Mouse (Mus musculus): ENCODE measurements around the gene Prl5a1. TPM values are rescaled to one million over a fixed set of nuclear protein-coding genes. Genes with fewer than 3 reads are reported as not detected.

Prl5a1 gene
- not detected in 2 replicates for polyA plus RNA-seq (2012; rRNA removed; ENCODE audit: low replicate concordance)

GRCm38 (mm10) chr13:28142184-28142583 is at the start of gene Prl5a1:
Gene Prl5a1, plus strand, starts transcription at chr13:28142484.

Other genes starting within 250 kb of the Prl5a1 start
- not detected in 2 replicates for gene Prl4a1, start 126.3 kb upstream of the Prl5a1 start, polyA plus RNA-seq (2012; rRNA removed; ENCODE audit: low replicate concordance)
- not detected in 2 replicates for gene Gm11361, start 115.0 kb downstream of the Prl5a1 start, polyA plus RNA-seq (2012; rRNA removed; ENCODE audit: low replicate concordance)

All from duodenum, adult 2 months (tissue).